Mouse (Mus musculus): Measurements from ENCODE around the gene Myo15b. TPM values are rescaled to one million over a fixed set of nuclear protein-coding genes. Genes with fewer than 3 reads are reported as not detected.
A peak's percentile ranks its signal among the peaks of the same experiment; 100 is the strongest.

The Myo15b gene
- polyA plus RNA-seq, 1 experiment from 2014 or later = 168 TPM

- H3K27me3 ChIP-seq (replicated peaks; ENCODE audit: control insufficient read depth, insufficient read depth, low read length) = no peaks in the 10 kb centered on the region
- no peaks in the 10 kb centered on the region for H3K36me3 ChIP-seq (ENCODE audit: control insufficient read depth, insufficient read depth, low read length)
- WGBS = 61% methylated on average over 11 of the region's 11 CpGs
- peak within 1 kb of the TSS; percentile 59 for H3K9ac ChIP-seq (ENCODE audit: low read depth, low read length)
- peak within 1 kb of the TSS; percentile 97 for H3K27ac ChIP-seq (ENCODE audit: low read length)
- H3K4me3 ChIP-seq (ENCODE audit: low read length) = peak within 1 kb of the TSS; percentile 29
- ATAC-seq = peak; percentile 95
- peak within 1 kb of the TSS; percentile 42 for H3K4me2 ChIP-seq (ENCODE audit: low read depth, low read length)
- no peaks in the 10 kb centered on the region for H3K9me3 ChIP-seq (ENCODE audit: control insufficient read depth, low read length)
- H3K4me1 ChIP-seq (ENCODE audit: control insufficient read depth, insufficient read depth, low read length) = no peaks in the 10 kb centered on the region; the same call in 1 of the 2 replicates
These were observed 53.6 kb downstream of the Myo15b start, which contains the start of gene Smim6 for GRCm38 (mm10) chr11:115911632-115912376. Smim6 (plus strand) TSS chr11:115912017.

GRCm38 (mm10) chr11:115916579-115916978 lies 58.4 kb downstream of the Myo15b start:
- H3K4me1 ChIP-seq (ENCODE audit: control insufficient read depth, insufficient read depth, low read length) = no peaks in the 10 kb centered on the region
- H3K27ac ChIP-seq (ENCODE audit: low read length) = no peak overlapping the region
- no peak overlapping the region for H3K4me3 ChIP-seq (ENCODE audit: low read length)
- no peak for ATAC-seq
- no peaks in the 10 kb centered on the region for H3K27me3 ChIP-seq (replicated peaks; ENCODE audit: control insufficient read depth, insufficient read depth, low read length)
- H3K36me3 ChIP-seq (ENCODE audit: control insufficient read depth, insufficient read depth, low read length) = no peaks in the 10 kb centered on the region
- no peak overlapping the region for H3K4me2 ChIP-seq (ENCODE audit: low read depth, low read length)
- whole genome bisulfite sequencing = 88% methylated on average over 4 of the region's 4 CpGs
- no peaks in the 10 kb centered on the region for H3K9me3 ChIP-seq (ENCODE audit: control insufficient read depth, low read length)
- H3K9ac ChIP-seq (ENCODE audit: low read depth, low read length) = no peak overlapping the region

- no peak for ATAC-seq
- H3K27me3 ChIP-seq (replicated peaks; ENCODE audit: control insufficient read depth, insufficient read depth, low read length) = no peaks in the 10 kb centered on the region
- H3K4me1 ChIP-seq (ENCODE audit: control insufficient read depth, insufficient read depth, low read length) = no peaks in the 10 kb centered on the region
- WGBS = 83% methylated on average over 5 of the region's 5 CpGs
- no peak overlapping the region for H3K4me2 ChIP-seq (ENCODE audit: low read depth, low read length)
- no peak overlapping the region for H3K4me3 ChIP-seq (ENCODE audit: low read length)
- no peak overlapping the region for H3K9ac ChIP-seq (ENCODE audit: low read depth, low read length)
- H3K36me3 ChIP-seq (ENCODE audit: control insufficient read depth, insufficient read depth, low read length) = 0 out of 2 replicates have a peak, but pooled peaks cover 3% of the 10 kb centered on the region
- H3K9me3 ChIP-seq (ENCODE audit: control insufficient read depth, low read length) = no peaks in the 10 kb centered on the region
- H3K27ac ChIP-seq (ENCODE audit: low read length) = no peak overlapping the region
These were observed 60.4 kb downstream of the Myo15b start for GRCm38 (mm10) chr11:115918637-115919036.

GRCm38 (mm10) chr11:115919073-115919472 lies 60.9 kb downstream of the Myo15b start:
- H3K4me2 ChIP-seq (ENCODE audit: low read depth, low read length) = no peak overlapping the region
- no peak overlapping the region for H3K4me3 ChIP-seq (ENCODE audit: low read length)
- no peak for ATAC-seq
- no peak overlapping the region for H3K27ac ChIP-seq (ENCODE audit: low read length)
- no peaks in the 10 kb centered on the region for H3K27me3 ChIP-seq (replicated peaks; ENCODE audit: control insufficient read depth, insufficient read depth, low read length)
- 0 out of 2 replicates have a peak, but pooled peaks cover 3% of the 10 kb centered on the region for H3K36me3 ChIP-seq (ENCODE audit: control insufficient read depth, insufficient read depth, low read length)
- 83% methylated on average over 5 of the region's 5 CpGs for WGBS
- H3K9me3 ChIP-seq (ENCODE audit: control insufficient read depth, low read length) = no peaks in the 10 kb centered on the region
- no peak overlapping the region for H3K9ac ChIP-seq (ENCODE audit: low read depth, low read length)
- H3K4me1 ChIP-seq (ENCODE audit: control insufficient read depth, insufficient read depth, low read length) = no peaks in the 10 kb centered on the region

- Histone ChIP-seq H3K27ac (ENCODE audit: low read length) (no peak overlapping the region), H3K27me3 (replicated peaks; ENCODE audit: control insufficient read depth, insufficient read depth, low read length) (no peaks in the 10 kb centered on the region), H3K4me3 (ENCODE audit: low read length) (no peak overlapping the region), H3K9ac (ENCODE audit: low read depth, low read length) (no peak overlapping the region), H3K9me3 (ENCODE audit: control insufficient read depth, low read length) (no peaks in the 10 kb centered on the region), H3K4me1 (ENCODE audit: control insufficient read depth, insufficient read depth, low read length) (no peaks in the 10 kb centered on the region), H3K4me2 (ENCODE audit: low read depth, low read length) (no peak overlapping the region), H3K36me3 (ENCODE audit: control insufficient read depth, insufficient read depth, low read length) (0 out of 2 replicates have a peak, but pooled peaks cover 3% of the 10 kb centered on the region)
- no peak for ATAC-seq
- WGBS = 43% methylated on average over 6 of the region's 6 CpGs
These were observed 62.1 kb downstream of the Myo15b start for GRCm38 (mm10) chr11:115920110-115920818.

GRCm38 (mm10) chr11:115921986-115922385 lies 63.8 kb downstream of the Myo15b start:
- Histone ChIP-seq H3K9me3 (ENCODE audit: control insufficient read depth, low read length) (no peaks in the 10 kb centered on the region), H3K4me3 (ENCODE audit: low read length) (no peak overlapping the region), H3K36me3 (ENCODE audit: control insufficient read depth, insufficient read depth, low read length) (0 out of 2 replicates have a peak, but pooled peaks cover 6% of the 10 kb centered on the region), H3K4me1 (ENCODE audit: control insufficient read depth, insufficient read depth, low read length) (no peaks in the 10 kb centered on the region), H3K27ac (ENCODE audit: low read length) (no peak overlapping the region), H3K27me3 (replicated peaks; ENCODE audit: control insufficient read depth, insufficient read depth, low read length) (no peaks in the 10 kb centered on the region), H3K9ac (ENCODE audit: low read depth, low read length) (no peak overlapping the region), H3K4me2 (ENCODE audit: low read depth, low read length) (no peak overlapping the region)
- 95% methylated on average over 1 of the region's 1 CpGs for WGBS
- ATAC-seq = no peak

- 86% methylated on average over 8 of the region's 8 CpGs for WGBS
- Histone ChIP-seq H3K4me3 (ENCODE audit: low read length) (no peak overlapping the region), H3K9ac (ENCODE audit: low read depth, low read length) (no peak overlapping the region), H3K36me3 (ENCODE audit: control insufficient read depth, insufficient read depth, low read length) (peaks cover 3% of the 10 kb centered on the region; the same call in 1 of the 2 replicates), H3K9me3 (ENCODE audit: control insufficient read depth, low read length) (no peaks in the 10 kb centered on the region), H3K27me3 (replicated peaks; ENCODE audit: control insufficient read depth, insufficient read depth, low read length) (no peaks in the 10 kb centered on the region), H3K4me1 (ENCODE audit: control insufficient read depth, insufficient read depth, low read length) (peaks cover 6% of the 10 kb centered on the region), H3K27ac (ENCODE audit: low read length) (no peak overlapping the region), H3K4me2 (ENCODE audit: low read depth, low read length) (no peak overlapping the region)
- no peak for ATAC-seq
These were observed 70.8 kb downstream of the Myo15b start for GRCm38 (mm10) chr11:115929031-115929430.

- Histone ChIP-seq H3K4me2 (ENCODE audit: low read depth, low read length) (no peak overlapping the region), H3K27me3 (replicated peaks; ENCODE audit: control insufficient read depth, insufficient read depth, low read length) (no peaks in the 10 kb centered on the region), H3K36me3 (ENCODE audit: control insufficient read depth, insufficient read depth, low read length) (peaks cover 3% of the 10 kb centered on the region; the same call in 1 of the 2 replicates), H3K27ac (ENCODE audit: low read length) (no peak overlapping the region), H3K4me3 (ENCODE audit: low read length) (no peak overlapping the region), H3K9me3 (ENCODE audit: control insufficient read depth, low read length) (no peaks in the 10 kb centered on the region), H3K9ac (ENCODE audit: low read depth, low read length) (no peak overlapping the region), H3K4me1 (ENCODE audit: control insufficient read depth, insufficient read depth, low read length) (peaks cover 14% of the 10 kb centered on the region)
- no peak for ATAC-seq
- 68% methylated on average over 3 of the region's 3 CpGs for WGBS
These were observed 71.6 kb downstream of the Myo15b start for GRCm38 (mm10) chr11:115929818-115930217.

- Histone ChIP-seq H3K36me3 (ENCODE audit: control insufficient read depth, insufficient read depth, low read length) (peaks cover 3% of the 10 kb centered on the region; the same call in 1 of the 2 replicates), H3K9ac (ENCODE audit: low read depth, low read length) (no peak overlapping the region), H3K4me1 (ENCODE audit: control insufficient read depth, insufficient read depth, low read length) (peaks cover 15% of the 10 kb centered on the region), H3K4me3 (ENCODE audit: low read length) (no peak overlapping the region), H3K9me3 (ENCODE audit: control insufficient read depth, low read length) (no peaks in the 10 kb centered on the region), H3K27me3 (replicated peaks; ENCODE audit: control insufficient read depth, insufficient read depth, low read length) (no peaks in the 10 kb centered on the region), H3K27ac (ENCODE audit: low read length) (no peak overlapping the region), H3K4me2 (ENCODE audit: low read depth, low read length) (no peak overlapping the region)
- no peak for ATAC-seq
- WGBS = 72% methylated on average over 3 of the region's 3 CpGs
These were observed 73.0 kb downstream of the Myo15b start for GRCm38 (mm10) chr11:115931235-115931634.
